Mouse (Mus musculus) lung, postnatal 0 days (tissue): ENCODE data around the gene Mllt3.

Experiments
- CTCF ChIP-seq: IDR thresholded peaks from 2 replicates; pipeline ENCODE4 v1.5.1; 2016; ENCODE audit warnings: antibody characterized with exemption, mild to moderate bottlenecking
- EP300 ChIP-seq: IDR thresholded peaks from 2 replicates; pipeline ENCODE4 v1.6.1; 2016; ENCODE audit warnings: antibody characterized with exemption, mild to moderate bottlenecking, control low read depth

- TF ChIP-seq CTCF: no peak
- TF ChIP-seq EP300: no peak
Observed at GRCm38 (mm10) chr4:87977820-87978448, 55.2 kb downstream of the Mllt3 start.
